Mouse (Mus musculus): ENCODE data around the gene Phc3.

DNA sequence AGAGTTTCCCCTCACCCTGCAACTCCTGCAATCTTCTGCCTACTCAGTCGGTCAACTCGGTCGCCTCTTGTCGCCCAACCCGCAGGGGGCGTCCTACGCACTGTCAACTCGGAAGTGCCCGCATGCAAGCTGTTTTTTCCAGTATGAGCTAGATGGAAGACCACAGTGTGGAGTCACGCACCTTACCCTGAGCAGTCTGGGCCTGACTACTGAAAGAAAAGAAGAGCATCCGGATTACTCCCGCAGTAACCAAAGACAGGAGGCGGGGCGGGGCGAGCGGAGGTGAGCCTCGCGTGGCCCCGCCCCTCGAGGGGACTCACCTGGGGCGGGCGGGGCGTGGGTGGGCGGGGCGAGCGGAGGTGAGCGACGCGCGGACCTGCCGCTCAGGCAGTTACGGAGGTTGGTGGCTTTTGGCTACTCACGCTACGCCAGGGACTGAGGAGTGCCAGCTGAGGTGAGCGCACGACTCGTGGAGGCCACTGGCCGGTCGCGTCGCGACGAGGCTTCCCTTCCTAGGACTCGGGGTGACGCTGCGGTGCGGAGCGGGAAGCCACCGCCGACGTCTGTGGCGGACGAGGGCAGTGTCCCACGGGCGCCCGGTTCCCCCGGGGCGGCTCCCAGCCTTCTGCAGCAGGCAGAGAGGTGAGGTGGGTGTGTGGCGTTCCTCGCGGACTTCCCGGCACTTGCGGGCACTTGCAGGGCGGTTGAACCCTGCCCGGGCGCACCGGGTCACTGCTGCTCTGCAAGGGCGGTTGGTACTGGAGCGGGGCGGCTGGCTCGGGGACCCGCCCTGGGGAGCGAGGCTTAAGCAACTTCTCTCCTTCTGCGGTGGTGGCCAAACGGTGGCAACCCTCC is 113.4 kb downstream of the Phc3 start, which contains the start of gene Gpr160:
- peak; percentile 74 for TF ChIP-seq CTCF (IDR thresholded peaks at IDR 0.05; ENCODE audit: control insufficient read depth, insufficient read depth, low read length)
- TF ChIP-seq POLR2A (IDR thresholded peaks at IDR 0.05; ENCODE audit: borderline replicate concordance, control insufficient read depth, low read depth, low read length), result peak; percentile 37; the same call in 1 of the 2 replicates

Data from bone marrow, adult 2 months (tissue).